Comparison of ENCODE assay signal across 9 mouse cellular contexts in genomic region chr16:56715608-56716007, GRCm38 (mm10). TPM values are rescaled to one million over a fixed set of nuclear protein-coding genes. Genes with fewer than 3 reads are reported as not detected.
DNase-seq lines count a peak whose midpoint lies in the region; ATAC-seq and TF ChIP-seq lines count a peak whose summit lies in the region.
"Had no signal": no experiment of that assay in that cellular context is flagged by ENCODE, and none has a peak within 500 bp of the region (broad histone marks: within the 10 kb centered on the region; RNA-seq: fewer than 3 reads in every experiment).

No protein-coding gene starts in this region.

- ATAC-seq in hindbrain, embryonic 15.5 days (ENCODE audit: low FRiP score, low read depth) = no peak
- ATAC-seq in midbrain, embryonic 12.5 days (ENCODE audit: low FRiP score, low read depth) = no peak

- TF ChIP-seq EP300 in MEL (IDR thresholded peaks at IDR 0.05; ENCODE audit: low read depth in 1 of 2, low read length in 2 of 2) = no peak

- peak overlapping the region; percentile 96 for H3K9ac ChIP-seq in MEL (ENCODE audit: control insufficient read depth, low read depth, low read length, poor library complexity, severe bottlenecking)
- no peak overlapping the region for H3K9ac ChIP-seq in hindbrain, embryonic 15.5 days
- H3K9ac ChIP-seq in midbrain, embryonic 12.5 days (replicated peaks) = 0 out of 2 replicates have a peak overlapping the region, but pooled peaks have one; percentile 88

- peak overlapping the region; percentile 95 for H3K27ac ChIP-seq in gastrocnemius, adult 2 months
- H3K27ac ChIP-seq in MEL (ENCODE audit: control insufficient read depth, low read depth, low read length) = no peak overlapping the region
- H3K27ac ChIP-seq in hindbrain, embryonic 15.5 days (replicated peaks) = no peak overlapping the region
- no peak overlapping the region for H3K27ac ChIP-seq in midbrain, embryonic 12.5 days (replicated peaks)
- no peak overlapping the region for H3K27ac ChIP-seq in left cerebral cortex, adult 2 months

- no peaks in the 10 kb centered on the region for H3K27me3 ChIP-seq in MEL (ENCODE audit: control insufficient read depth in 1 of 2, insufficient read depth in 2 of 2, low read length in 2 of 2)
- H3K27me3 ChIP-seq in hindbrain, embryonic 15.5 days = no peaks in the 10 kb centered on the region
- no peaks in the 10 kb centered on the region for H3K27me3 ChIP-seq in midbrain, embryonic 12.5 days

- intact Hi-C loops in gastrocnemius, adult 2 months (cut with DNase I) = loop anchor here (5.0 to 10.0 kb wide), 2 partner anchors 409 to 1692 kb away; partner anchors contain the start of genes Dcbld2 and Tomm70a
- intact Hi-C loops in gastrocnemius, postnatal 14 days (cut with DNase I; ENCODE audit: low total_unique reads) = no loop called here
- intact Hi-C loops in left cerebral cortex, adult 2 months (cut with DNase I) = no loop called here

- no peak for TF ChIP-seq CTCF in gastrocnemius, adult 2 months (IDR thresholded peaks at IDR 0.05)
- TF ChIP-seq CTCF in MEL (IDR thresholded peaks at IDR 0.05 in 2 of 3, conservative IDR thresholded peaks at IDR 0.05 in 1 of 3; ENCODE audit: control insufficient read depth in 1 of 3, insufficient read depth in 1 of 3, low read depth in 2 of 3, low read length in 3 of 3, poor library complexity in 1 of 3, severe bottlenecking in 1 of 3) = no peak
- TF ChIP-seq CTCF in left cerebral cortex, adult 2 months (IDR thresholded peaks at IDR 0.05) = no peak

- peaks cover 11 to 32% of the 10 kb centered on the region in 2 experiments for H3K36me3 ChIP-seq in MEL (ENCODE audit: control insufficient read depth in 1 of 2, insufficient read depth in 2 of 2, low read length in 2 of 2)
- H3K36me3 ChIP-seq in hindbrain, embryonic 15.5 days = peaks cover 18% of the 10 kb centered on the region
- H3K36me3 ChIP-seq in midbrain, embryonic 12.5 days = peaks cover 21% of the 10 kb centered on the region

- peaks cover 29% of the 10 kb centered on the region for H3K79me2 ChIP-seq in MEL (ENCODE audit: control insufficient read depth, insufficient read depth, low read length, poor library complexity)

- H3K4me1 ChIP-seq in MEL (ENCODE audit: control insufficient read depth in 1 of 2, insufficient read depth in 2 of 2, low read length in 2 of 2) = peaks cover 8 to 16% of the 10 kb centered on the region in 2 experiments
- H3K4me1 ChIP-seq in hindbrain, embryonic 15.5 days (replicated peaks) = peaks cover 26% of the 10 kb centered on the region
- peaks cover 14% of the 10 kb centered on the region for H3K4me1 ChIP-seq in midbrain, embryonic 12.5 days

- 79% methylated on average over 3 of the region's 3 CpGs for WGBS in hindbrain, embryonic 15.5 days
- WGBS in midbrain, embryonic 12.5 days = 84% methylated on average over 3 of the region's 3 CpGs

- no peak for TF ChIP-seq RAD21 in MEL (IDR thresholded peaks at IDR 0.05; ENCODE audit: low read depth, low read length)

- TF ChIP-seq POLR2A in MEL (IDR thresholded peaks at IDR 0.05; ENCODE audit: control insufficient read depth in 1 of 2, insufficient read depth in 1 of 2, low read depth in 1 of 2, low read length in 2 of 2, poor library complexity in 1 of 2) = no peak

- peak overlapping the region; percentile 95 for H3K4me3 ChIP-seq in gastrocnemius, adult 2 months
- H3K4me3 ChIP-seq in MEL (ENCODE audit: control insufficient read depth in 1 of 2, insufficient read depth in 1 of 2, low read depth in 2 of 2, low read length in 2 of 2) = peak overlapping the region; percentile 95
- H3K4me3 ChIP-seq in hindbrain, embryonic 15.5 days = peak overlapping the region; percentile 85; the same call in 1 of the 2 replicates
- H3K4me3 ChIP-seq in midbrain, embryonic 12.5 days = peak overlapping the region; percentile 82
- no peak overlapping the region for H3K4me3 ChIP-seq in left cerebral cortex, adult 2 months

- no peak for DNase-seq in gastrocnemius, adult 2 months
- DNase-seq in gastrocnemius, postnatal 14 days = no peak
- peak; percentile 23 for DNase-seq in MEL (ENCODE audit: low read depth, low spot score)
- no peak for DNase-seq in left cerebral cortex, adult 2 months (ENCODE audit: extremely low spot score in 1 of 2, low spot score in 2 of 2)
- no peak for DNase-seq in Muller cell, postnatal 12 days (ENCODE audit: inconsistent ontology term)
- DNase-seq in right cerebral cortex, postnatal 14 days = no peak
- DNase-seq: thymus, postnatal 36 days had no signal

- H3K4me2 ChIP-seq in hindbrain, embryonic 15.5 days = peak overlapping the region; percentile 80
- peak overlapping the region; percentile 65 for H3K4me2 ChIP-seq in midbrain, embryonic 12.5 days (replicated peaks)

- no peaks in the 10 kb centered on the region for H3K9me3 ChIP-seq in MEL (replicated peaks; ENCODE audit: insufficient read depth, low read length)
- H3K9me3 ChIP-seq in hindbrain, embryonic 15.5 days = no peaks in the 10 kb centered on the region
- H3K9me3 ChIP-seq in midbrain, embryonic 12.5 days = no peaks in the 10 kb centered on the region

TF ChIP-seq in MEL, 35 proteins besides CTCF, POLR2A, EP300 and RAD21:
- TF ChIP-seq ETS1 (IDR thresholded peaks at IDR 0.05; ENCODE audit: low read depth, low read length) (no peak), NELFE (IDR thresholded peaks at IDR 0.05; ENCODE audit: low read depth, low read length) (no peak), USF1 (IDR thresholded peaks at IDR 0.05; ENCODE audit: low read depth, low read length) (no peak), MAZ (IDR thresholded peaks at IDR 0.05; ENCODE audit: low read depth, low read length) (0 out of 2 replicates have a peak, but pooled peaks have one; percentile 9)

RNA-seq across cellular contexts. Expression of gene Tfg, which starts 1.6 kb away (rescaled TPM):
- 10 to 100 TPM; 43.9 to 45.1 TPM for total RNA-seq in gastrocnemius, adult 2 months (2021)
- total RNA-seq in gastrocnemius, postnatal 14 days (2021) = 10 to 100 TPM; 41.9 to 48.8 TPM
- 50.9 and 52.2 TPM in 2 replicates for total RNA-seq in MEL (2012; rRNA removed)
- polyA plus RNA-seq in MEL (2012; ENCODE audit: insufficient read depth in 1 of 2, insufficient read length in 2 of 2, low read depth in 1 of 2, low replicate concordance in 2 of 2, missing spikeins in 1 of 2) = 100 to 1,000 TPM in 1 of 2 experiments, not detected in 1; 113 TPM
- polyA plus RNA-seq in hindbrain, embryonic 15.5 days (2015; fragmentation: Nextera tagmentation; extraction: Ambion mirVana) = 156 and 157 TPM in 2 replicates
- 177 and 181 TPM in 2 replicates for polyA plus RNA-seq in midbrain, embryonic 12.5 days (2016; fragmentation: Nextera tagmentation; extraction: Ambion mirVana)
- 10 to 100 TPM; 50.0 to 55.7 TPM for total RNA-seq in left cerebral cortex, adult 2 months (2021)
